Mouse (Mus musculus) T-helper 17 cell (primary cell): ENCODE data around the gene Gm42372.

Experiments used
- in situ Hi-C, 2 experiments: fragments of 300-600 bp; cut with MboI, MseI; formaldehyde crosslinking; loops; 1 replicate in 1 of 2; 2 replicates in 1 of 2; pipeline ENCODE4 v1.15.1; 2025; ENCODE audit warnings: high pct_unique_total_duplicates in 2 of 2

Gm42372 gene

DNA sequence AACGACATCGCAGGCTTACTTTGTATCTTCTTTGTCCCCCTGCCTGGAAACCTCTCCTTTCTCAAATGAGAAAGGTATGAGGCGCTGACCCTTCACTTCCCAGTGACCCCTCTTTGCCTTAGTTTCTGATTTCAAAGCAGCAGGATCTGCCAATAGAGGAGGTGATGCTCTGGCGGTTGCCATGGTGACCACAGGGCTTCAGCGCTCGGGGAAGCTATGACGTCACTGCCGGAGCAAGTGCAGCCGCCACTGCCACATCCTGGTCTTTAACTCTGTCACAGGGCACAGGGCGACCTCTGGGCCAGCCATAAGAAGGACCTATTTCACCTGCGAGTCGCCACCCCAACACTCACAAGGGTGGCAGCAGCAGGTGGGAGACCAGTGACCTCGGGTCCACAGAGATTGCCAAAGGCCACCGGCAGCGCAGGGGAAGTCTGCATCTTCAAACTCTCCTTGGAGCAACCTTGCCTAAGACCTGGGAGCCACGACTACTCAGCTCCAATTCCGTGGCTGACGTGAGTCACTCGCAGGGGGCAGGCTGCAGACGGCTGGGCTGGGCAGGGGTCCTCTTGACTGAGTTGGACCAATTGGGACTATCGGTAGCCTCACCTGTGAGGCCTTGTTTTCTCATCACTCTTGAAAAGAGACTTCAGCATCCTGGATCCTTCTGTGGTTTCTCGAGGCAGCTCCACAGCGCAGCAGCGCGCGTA lies at the start of gene Gm42372:
TSS of gene Gm42372 (plus strand) at position 228 of the 710 bp plus-strand sequence.
- in situ Hi-C loops, result no loop called here

DNA sequence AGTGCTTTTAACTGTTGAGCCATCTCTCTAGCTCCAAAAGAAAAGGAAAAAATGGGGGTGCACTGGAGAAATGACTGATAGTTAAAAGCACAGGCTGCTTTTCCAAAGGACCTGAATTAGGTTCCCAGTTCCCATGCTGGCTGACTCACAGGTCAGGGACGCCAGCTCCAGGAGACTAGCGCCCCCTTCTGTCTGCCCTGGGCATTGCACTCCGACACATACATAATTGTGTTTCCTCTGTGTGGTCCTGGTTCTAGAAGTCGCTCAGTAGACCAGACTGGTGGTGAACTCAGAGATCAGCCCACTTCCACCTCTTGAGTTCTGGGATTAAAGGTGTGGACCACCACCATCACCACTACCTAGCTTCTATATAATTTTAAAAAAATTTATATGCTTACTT lies 45.6 kb upstream of the Gm42372 start:
- in situ Hi-C loops, result no loop called here

DNA sequence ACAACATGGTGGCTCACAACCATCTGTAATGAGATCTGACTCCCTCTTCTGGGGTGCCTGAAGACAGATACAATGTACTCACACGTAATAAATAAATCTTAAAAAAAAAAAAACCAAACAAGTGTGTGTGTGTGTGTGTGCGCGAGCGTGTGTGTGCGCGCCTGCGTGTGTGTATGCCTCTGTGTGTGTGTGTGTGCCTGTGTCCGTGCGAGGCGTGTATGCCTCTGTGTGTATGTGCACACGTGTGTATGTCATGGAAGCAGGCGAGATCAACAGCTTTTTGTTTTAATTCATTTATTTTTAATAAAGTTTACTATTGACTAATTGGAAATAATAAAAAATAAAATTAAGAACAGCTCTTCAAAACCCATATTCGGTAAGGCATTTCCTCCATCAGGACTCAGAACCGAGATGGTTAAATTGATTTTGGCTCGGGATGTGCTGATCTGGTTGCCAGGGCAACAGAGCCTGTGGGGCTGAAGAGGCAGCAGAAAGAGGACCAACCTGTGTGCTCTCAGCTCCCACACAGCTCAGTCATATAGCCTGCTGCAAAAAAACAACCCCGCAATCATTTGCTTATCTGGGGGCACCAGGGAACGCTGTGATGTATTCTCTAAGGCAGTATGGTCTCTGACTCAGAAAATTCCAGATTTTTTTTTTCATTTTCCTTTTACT lies 44.6 kb upstream of the Gm42372 start:
- in situ Hi-C loops, result no loop called here

DNA sequence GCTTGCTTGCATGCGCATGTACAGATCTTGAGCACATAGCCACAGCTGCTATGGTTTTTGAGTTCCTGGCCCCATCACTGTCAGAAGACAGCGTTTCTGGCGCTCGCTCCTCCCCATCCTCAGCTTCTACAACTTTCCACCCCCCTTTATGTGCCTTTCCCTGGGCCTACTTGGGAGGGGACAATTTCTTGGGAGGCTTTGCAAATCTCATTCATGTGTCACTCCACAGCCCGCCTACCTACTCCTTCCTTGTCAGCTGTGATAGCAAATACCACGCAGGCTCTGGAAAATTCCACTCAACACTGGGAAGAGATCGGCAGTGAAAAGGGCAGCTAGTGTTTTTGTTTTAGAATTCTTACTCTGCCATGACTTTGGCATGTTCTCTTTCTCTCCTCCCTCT lies 42.6 kb upstream of the Gm42372 start:
- in situ Hi-C loops, result loop anchor here in 1 of 2 experiments (10.0 kb wide), 1 partner anchor 55 kb away; the partner anchor contains the start of gene Ccdc8

DNA sequence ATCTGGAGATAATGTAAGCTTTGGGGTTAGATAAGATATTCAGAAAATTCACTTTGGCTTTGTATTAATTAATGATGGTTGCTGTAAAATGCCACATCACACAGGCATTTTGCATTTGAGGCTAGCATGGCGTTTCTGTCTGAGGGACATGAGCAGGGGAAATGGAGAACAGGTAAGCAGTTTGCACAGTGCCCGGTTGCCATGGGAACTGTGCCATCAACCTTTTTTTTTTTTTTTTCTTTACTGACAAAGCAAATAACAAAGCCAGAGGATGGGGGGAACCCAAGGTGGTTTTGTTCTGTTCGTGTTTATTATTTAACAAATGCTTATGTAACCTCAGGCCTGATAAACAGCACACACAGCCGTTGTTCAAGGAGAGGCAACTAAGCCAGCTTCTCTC lies 40.0 kb upstream of the Gm42372 start:
- in situ Hi-C loops, result loop anchor here in 1 of 2 experiments (10.0 kb wide), 1 partner anchor 52 kb away; the partner anchor contains the start of gene Ccdc8

DNA sequence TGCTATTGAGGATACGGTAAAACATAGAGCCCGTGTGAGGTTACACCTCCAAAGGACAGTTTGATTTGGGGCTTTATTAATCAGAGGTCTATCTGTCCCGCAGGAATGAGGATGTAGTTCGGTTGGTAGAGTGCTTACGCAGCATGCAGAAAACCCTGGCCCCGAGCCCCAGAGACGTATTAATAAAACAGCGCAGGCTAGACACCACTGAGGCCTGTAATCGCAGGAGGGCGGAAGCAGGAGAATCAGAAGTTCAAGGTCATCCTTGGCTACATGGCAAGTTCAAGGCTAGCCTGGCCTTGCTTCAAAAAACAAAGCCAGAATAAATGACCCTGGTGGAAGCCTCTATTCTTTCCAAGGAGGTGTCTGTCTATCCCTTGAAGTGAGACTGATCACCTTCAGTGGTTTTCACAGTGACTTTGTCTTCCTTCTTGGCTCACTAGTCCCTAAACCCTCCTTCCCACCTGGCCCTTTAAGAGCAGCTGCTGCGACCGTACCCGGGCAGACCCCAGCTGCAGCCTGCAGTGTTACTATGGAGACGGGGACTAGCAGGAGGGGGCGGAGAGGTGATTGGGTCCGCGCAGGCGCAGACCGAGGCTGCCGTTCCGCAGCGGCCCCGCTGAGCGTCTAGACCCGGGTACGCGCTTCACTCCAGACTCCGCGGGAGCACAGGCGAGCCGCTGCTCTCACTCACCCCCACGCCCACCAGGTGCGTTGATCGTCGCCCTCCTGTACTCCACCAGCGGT lies 38.7 kb upstream of the Gm42372 start, which contains the start of gene Pnmal2:
TSS of gene Pnmal2 (plus strand) at position 622 of the 747 bp plus-strand sequence.
- in situ Hi-C loops, result loop anchor here in 1 of 2 experiments (10.0 kb wide), 1 partner anchor 51 kb away; the partner anchor contains the start of gene Ccdc8

DNA sequence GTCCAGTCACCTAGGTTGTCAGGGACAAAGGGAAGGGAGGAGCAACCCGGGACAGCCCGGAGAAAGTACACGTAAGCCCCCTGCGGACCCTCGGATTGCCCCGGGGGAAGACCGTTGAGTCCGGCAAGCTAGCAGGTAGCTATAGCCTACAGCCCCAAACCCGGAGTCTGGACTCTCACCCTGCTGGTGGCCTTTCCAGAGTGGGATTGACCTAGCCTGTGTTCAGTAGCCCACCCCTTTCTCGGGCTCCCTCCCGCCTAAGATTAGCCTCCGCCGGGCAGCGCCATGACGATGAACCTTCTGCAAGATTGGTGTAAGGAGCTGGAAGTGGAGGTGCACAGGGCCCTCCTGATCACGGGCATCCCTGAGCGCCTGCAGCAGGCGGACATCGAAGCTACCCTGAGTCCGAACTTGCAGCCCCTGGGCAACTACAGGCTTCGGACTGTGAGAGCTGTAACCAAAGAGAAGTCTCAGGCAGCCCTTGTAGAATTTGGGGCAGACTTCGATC lies 38.0 kb upstream of the Gm42372 start:
- in situ Hi-C loops, result loop anchor here in 1 of 2 experiments (5.0 to 10.0 kb wide), 2 partner anchors 50 to 107 kb away; partner anchors contain the start of gene Ccdc8

DNA sequence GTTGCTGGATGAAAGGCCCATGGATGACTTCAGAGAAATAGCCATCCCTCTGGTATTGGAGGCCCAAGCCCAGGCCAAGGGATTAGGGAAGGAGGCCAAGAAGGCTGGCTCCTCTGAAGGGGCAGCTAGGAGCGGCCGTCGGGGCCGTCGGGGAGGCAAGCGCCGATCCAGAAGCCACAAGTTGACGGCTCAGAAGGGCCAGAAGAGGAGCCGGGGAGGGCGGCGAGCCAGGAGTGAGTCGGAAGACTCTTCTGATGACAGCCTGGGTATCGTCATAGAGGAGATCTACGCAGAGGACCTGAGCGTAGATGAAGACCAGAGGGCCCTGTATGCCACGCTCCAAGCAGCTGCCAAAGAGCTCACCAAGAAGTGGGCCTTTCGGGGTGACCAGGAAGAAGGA lies 37.5 kb upstream of the Gm42372 start:
- in situ Hi-C loops, result loop anchor here in 1 of 2 experiments (5.0 to 10.0 kb wide), 2 partner anchors 49 to 107 kb away; partner anchors contain the start of gene Ccdc8

DNA sequence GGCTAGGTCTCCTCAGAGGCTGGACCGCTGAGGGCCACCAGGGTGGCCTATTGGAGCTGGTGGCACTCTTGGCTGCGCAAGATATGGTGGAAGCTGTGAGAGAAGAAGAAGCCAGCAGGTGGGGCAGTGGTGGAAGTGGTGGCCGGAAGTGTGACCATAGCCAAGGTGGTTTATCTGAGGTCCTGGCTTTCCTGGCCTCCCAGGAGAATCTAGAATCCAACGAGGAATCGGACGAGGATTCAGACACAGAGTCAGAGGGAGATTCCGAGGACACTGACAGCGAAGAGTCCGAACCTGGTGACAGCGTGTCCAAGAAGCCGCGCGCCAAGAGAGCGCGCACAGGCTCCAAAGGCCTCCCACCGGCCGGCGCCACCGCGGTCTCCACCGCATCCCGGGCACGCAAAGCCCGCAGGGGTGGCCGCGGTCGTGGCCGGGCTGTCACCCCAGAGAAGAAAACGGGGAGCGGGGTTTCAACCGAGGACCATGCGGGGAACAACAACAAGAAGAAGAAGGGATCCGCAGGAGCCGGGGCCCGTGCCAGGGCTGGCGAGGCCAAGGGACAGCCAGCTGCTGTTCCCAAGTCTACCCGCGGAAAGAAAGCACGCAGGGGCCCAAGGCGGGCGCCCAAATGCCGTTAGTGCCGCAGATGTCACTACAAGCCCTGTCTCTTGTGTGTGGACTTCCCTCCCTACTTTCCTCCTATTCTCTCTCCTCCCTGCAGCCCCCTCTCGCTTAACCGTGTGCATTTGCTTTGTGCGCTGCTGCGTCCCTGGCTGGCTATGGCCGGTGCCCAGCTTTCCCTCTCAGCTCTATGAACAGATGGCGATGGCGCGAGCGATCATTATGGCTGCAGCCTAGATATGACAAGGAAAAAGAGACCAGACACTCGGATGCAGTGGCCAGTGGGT lies 36.2 kb upstream of the Gm42372 start:
- in situ Hi-C loops, result loop anchor here in 1 of 2 experiments (5.0 to 10.0 kb wide), 2 partner anchors 48 to 106 kb away; partner anchors contain the start of gene Ccdc8

DNA sequence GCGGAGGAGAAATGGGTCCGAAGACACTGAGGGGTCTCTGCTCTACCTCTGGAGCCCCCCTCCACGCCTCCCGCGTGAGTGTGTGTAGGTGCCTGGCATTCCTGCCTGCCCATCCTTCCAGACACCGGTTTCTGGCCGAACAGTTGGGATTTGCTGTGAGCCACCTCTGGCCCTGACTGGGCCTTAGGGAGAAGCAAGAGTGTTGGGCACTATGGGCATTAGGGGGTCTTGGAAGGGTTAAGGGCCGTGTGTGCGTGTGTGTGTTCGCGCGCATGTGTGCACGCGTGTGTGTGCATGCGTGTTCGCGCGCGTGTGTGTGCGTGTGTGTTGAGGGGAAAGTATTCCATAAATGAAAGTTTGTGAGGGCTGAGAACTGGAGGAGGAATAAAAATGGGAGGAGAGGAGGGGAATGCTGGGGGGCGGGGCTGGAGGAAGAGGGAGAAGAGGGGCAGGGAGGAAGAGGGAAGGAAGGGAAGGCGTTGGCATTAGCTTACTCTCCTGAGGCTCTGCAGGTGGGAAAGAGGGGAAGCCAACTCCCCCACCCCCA lies 35.5 kb upstream of the Gm42372 start:
- in situ Hi-C loops, result loop anchor here in 1 of 2 experiments (5.0 to 10.0 kb wide), 2 partner anchors 47 to 105 kb away; partner anchors contain the start of gene Ccdc8

DNA sequence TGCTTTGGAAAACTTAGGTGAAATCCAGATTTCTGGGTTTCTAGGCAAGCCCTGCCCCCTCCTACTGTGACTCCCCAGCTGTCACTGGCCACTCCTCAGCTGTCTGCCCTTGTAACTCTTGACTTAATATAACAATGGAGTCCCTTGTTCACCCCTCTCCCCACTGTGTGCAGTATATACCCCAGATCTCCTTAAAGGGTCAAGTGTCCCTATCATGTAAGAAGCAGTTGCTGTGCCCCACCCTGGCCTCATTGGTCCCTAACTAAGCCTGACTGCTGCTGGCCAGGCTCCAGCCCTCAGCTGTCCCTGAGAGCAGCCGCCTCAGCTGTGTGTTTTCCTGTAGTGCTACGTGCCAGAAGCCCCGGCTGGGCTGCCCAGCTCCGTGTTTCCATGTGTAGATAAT lies 34.9 kb upstream of the Gm42372 start:
- in situ Hi-C loops, result loop anchor here in 1 of 2 experiments (5.0 to 10.0 kb wide), 2 partner anchors 47 to 104 kb away; partner anchors contain the start of gene Ccdc8

DNA sequence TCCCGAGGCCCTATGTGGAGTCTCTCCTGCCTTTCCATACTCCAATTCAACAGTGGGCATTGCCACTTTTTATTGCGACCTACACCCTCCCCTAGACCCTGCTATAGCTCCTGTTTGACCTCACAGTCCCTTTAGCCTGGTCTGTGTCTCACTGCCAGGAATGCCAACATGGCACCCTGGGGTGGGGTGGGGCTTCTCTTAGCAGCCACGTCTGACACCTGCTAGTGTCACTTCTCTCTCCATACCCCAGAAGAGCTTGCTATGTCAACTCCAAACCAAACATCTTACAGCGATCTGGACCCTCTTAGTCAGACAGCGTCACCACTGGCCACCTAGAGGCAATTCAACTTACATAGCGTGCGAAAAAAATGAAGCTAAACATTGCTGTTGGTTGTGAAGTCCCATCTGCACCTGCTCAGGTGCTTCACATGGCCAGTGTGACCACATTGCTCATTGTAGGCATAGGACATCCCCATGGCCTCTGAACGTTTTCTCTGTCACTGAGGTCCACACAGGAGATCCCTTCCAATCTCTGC lies 33.9 kb upstream of the Gm42372 start:
- in situ Hi-C loops, result loop anchor here in 1 of 2 experiments (5.0 to 10.0 kb wide), 2 partner anchors 46 to 103 kb away; partner anchors contain the start of gene Ccdc8

DNA sequence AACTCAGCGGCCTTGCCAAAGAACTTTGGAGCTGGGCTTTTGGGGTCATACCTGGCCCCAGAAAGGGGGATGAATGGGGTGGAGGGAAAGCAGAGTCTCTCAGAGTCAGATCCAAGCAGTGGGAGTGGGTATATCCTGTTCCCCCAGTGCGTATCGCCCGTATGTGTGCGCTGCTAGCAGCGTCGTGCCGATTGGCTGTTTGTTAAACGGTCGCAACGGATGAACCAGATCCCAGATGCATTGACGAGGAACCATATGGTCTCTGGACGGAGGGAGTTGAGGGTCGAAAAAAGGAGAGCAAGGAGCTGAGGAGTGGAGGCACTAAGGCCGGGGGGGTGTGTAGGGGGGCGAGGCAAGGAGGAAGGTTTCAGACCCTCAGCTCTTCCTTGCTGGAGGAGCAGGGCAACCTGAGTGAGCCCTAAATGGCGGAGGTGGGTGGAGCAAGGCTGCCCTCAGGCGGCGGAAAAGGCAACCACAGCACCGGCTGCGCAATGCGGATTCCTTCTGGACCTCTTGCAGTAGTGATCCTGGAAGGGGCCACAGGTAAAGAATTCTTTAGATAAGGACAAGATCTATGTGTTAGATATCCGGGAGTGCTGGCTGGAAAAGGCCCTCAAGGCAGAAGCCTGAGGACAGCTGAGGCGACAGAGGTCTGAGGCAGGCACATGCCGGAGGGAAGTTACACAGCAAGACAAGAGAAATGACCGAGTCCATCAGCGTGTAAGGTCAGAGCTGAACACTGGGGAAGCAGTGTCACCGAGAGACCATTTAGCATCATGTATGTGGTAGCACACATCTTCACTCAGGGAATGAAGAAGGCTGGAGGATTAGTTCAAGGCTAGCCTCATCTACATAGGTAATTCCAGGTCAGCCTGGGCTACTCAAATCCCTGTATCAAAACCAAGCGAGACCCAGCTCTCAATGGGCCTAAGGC lies 32.7 kb upstream of the Gm42372 start:
- in situ Hi-C loops, result loop anchor here (5.0 to 10.0 kb wide), 3 partner anchors 45 to 102 kb away; partner anchors contain the start of gene Ccdc8 (in 1 of the 2)

DNA sequence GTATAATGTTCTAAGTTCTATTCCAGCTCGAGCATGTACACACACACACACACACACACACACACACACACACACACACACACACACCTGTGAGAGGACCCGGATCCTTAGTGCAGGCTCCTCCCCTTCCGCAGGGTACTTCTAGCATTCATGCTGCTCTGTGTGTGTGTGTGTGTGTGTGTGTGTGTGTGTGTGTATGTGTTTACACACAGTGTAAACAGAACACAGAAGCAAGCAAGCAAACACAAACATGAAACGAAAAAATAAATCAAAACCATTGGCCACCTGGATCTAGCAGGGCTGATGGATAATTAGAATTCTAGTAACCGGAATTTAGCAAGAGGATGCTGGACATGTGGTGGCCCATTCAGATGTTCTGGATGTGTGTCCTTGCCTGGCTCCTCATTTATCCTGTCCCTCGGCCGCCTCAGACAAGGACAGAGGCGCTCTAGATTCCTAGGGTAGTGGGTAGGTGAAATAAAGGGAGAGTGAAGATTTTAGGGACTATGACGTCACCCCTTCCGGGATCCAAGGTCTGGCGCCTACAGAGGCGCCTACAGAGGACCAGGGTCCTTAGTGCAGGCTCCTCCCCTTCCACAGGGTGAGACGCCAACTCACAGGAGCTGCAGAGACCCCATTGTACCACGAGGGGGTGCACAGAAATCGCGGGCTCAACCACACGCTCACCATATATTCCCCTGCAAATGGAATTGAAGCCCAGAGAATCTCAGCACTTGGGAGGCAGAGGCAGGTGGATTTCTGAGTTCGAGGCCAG lies 31.8 kb upstream of the Gm42372 start:
- in situ Hi-C loops, result loop anchor here in 1 of 2 experiments (5.0 kb wide), 1 partner anchor 46 kb away; no protein-coding TSS in a partner anchor

DNA sequence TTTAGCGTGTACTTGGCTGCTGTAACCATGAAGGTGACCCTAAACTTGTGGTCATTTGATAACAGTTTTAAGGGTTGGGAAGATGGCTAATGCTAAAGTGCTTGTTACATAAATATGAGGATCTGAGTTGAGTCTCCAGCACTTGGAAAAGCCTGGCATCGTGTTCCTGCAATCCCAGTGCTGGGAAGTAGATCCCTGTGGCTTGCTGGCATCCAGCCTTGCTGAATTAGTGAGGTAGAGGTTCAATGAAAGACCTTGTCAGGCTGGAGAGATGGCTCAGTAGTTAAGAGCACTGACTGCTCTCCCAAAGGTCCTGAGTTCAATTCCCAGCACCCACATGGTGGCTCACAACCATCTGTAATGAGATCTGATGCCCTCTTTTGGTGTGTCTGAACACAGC lies 29.1 kb upstream of the Gm42372 start:
- in situ Hi-C loops, result loop anchor here in 1 of 2 experiments (5.0 kb wide), 1 partner anchor 44 kb away; no protein-coding TSS in a partner anchor

DNA sequence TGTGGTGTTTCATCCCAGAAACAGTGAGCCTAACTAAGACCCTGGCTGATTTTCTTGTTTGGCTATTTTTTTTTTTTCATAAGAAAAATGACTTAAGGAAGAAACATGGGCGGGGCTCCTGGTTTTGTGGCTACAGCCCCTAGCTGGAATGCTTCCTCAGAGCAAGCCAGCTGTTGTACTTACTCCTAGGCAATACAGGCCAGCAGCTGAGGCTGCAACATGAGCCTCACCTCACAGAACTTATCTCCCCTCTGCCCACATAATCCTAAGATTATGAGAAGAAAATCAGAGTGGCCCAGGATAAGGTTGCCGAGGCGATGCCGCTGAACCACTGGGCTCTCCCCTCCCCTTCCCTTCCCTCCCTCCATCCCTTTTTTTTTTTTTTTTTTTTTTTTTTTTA lies 27.2 kb upstream of the Gm42372 start:
- in situ Hi-C loops, result no loop called here
